Mouse (Mus musculus) small intestine, adult 2 months (tissue): ENCODE results near the gene Ppargc1a.

ENCODE experiments used
- CTCF ChIP-seq: fragments of 200-500 bp; IDR thresholded peaks from 2 replicates; pipeline ENCODE4 v1.5.1; 2012; ENCODE audit warnings: low read depth, mild to moderate bottlenecking, control low read depth, inconsistent platforms, low read length, moderate library complexity, mixed read lengths; ENCODE audit not compliant: insufficient replicate concordance, insufficient read length; ENCODE audit errors: extremely low read depth
- POLR2A ChIP-seq: fragments of 200-500 bp; IDR thresholded peaks from 2 replicates; pipeline ENCODE4 v1.6.1; 2012; ENCODE audit warnings: low read depth, mild to moderate bottlenecking, control low read depth, inconsistent platforms, low read length, moderate library complexity

GRCm38 (mm10) chr5:51595644-51596043 is 28.1 kb upstream of the Ppargc1a start:
- TF ChIP-seq POLR2A: no peak
- no peak for TF ChIP-seq CTCF
